Mouse (Mus musculus): ENCODE data around the gene Ptov1.

Gene Ptov1

GRCm38 (mm10) chr7:44869697-44870528, at the start of gene Ptov1:
Gene Ptov1 (minus strand): TSS chr7:44869788.
- peak; percentile 77 to 84 for DNase-seq (ENCODE audit: low spot score in 2 of 2)

- no peak for DNase-seq (ENCODE audit: low spot score in 2 of 2)
Measured at GRCm38 (mm10) chr7:44919127-44919526, 49.5 kb upstream of the Ptov1 start.

- DNase-seq (ENCODE audit: low spot score in 2 of 2) = no peak
Measured at GRCm38 (mm10) chr7:44918219-44918618, 48.6 kb upstream of the Ptov1 start.

GRCm38 (mm10) chr7:44916881-44917280, 47.3 kb upstream of the Ptov1 start:
- DNase-seq (ENCODE audit: low spot score in 2 of 2) = no peak

- no peak for DNase-seq (ENCODE audit: low spot score in 2 of 2)
Measured at GRCm38 (mm10) chr7:44916191-44916590, 46.6 kb upstream of the Ptov1 start.

GRCm38 (mm10) chr7:44915314-44915713, 45.7 kb upstream of the Ptov1 start:
- peak in 1 of 2 experiments; percentile 54 for DNase-seq (ENCODE audit: low spot score in 2 of 2)

GRCm38 (mm10) chr7:44914396-44914795, 44.8 kb upstream of the Ptov1 start:
- DNase-seq (ENCODE audit: low spot score in 2 of 2) = no peak

- no peak for DNase-seq (ENCODE audit: low spot score in 2 of 2)
Measured at GRCm38 (mm10) chr7:44908706-44909476, 39.3 kb upstream of the Ptov1 start.

GRCm38 (mm10) chr7:44905430-44905829, 35.8 kb upstream of the Ptov1 start:
- DNase-seq (ENCODE audit: low spot score in 2 of 2) = no peak

- no peak for DNase-seq (ENCODE audit: low spot score in 2 of 2)
Measured at GRCm38 (mm10) chr7:44901230-44901722, 31.7 kb upstream of the Ptov1 start.

- no peak for DNase-seq (ENCODE audit: low spot score in 2 of 2)
Measured at GRCm38 (mm10) chr7:44900632-44901031, 31.0 kb upstream of the Ptov1 start.

- peak in 1 of 2 experiments; percentile 54 for DNase-seq (ENCODE audit: low spot score in 2 of 2)
Measured at GRCm38 (mm10) chr7:44898607-44899006, 29.0 kb upstream of the Ptov1 start.

GRCm38 (mm10) chr7:44896499-44896898, 26.9 kb upstream of the Ptov1 start:
- no peak for DNase-seq (ENCODE audit: low spot score in 2 of 2)

GRCm38 (mm10) chr7:44895593-44896434, 26.2 kb upstream of the Ptov1 start, which contains the start of gene Fuz:
Gene Fuz (plus strand): TSS chr7:44896079.
- DNase-seq (ENCODE audit: low spot score in 2 of 2) = peak; percentile 79 to 87

GRCm38 (mm10) chr7:44895206-44895592, 25.6 kb upstream of the Ptov1 start:
- no peak for DNase-seq (ENCODE audit: low spot score in 2 of 2)

- no peak for DNase-seq (ENCODE audit: low spot score in 2 of 2)
Measured at GRCm38 (mm10) chr7:44894175-44894574, 24.6 kb upstream of the Ptov1 start.

- no peak for DNase-seq (ENCODE audit: low spot score in 2 of 2)
Measured at GRCm38 (mm10) chr7:44893197-44893596, 23.6 kb upstream of the Ptov1 start.

- DNase-seq (ENCODE audit: low spot score in 2 of 2) = peak; percentile 85 to 93
Measured at GRCm38 (mm10) chr7:44892276-44892921, 22.8 kb upstream of the Ptov1 start, which contains the start of gene Med25. Gene Med25 (minus strand): TSS chr7:44892712.

GRCm38 (mm10) chr7:44891611-44892010, 22.0 kb upstream of the Ptov1 start:
- DNase-seq (ENCODE audit: low spot score in 2 of 2) = no peak

GRCm38 (mm10) chr7:44890737-44891136, 21.1 kb upstream of the Ptov1 start:
- DNase-seq (ENCODE audit: low spot score in 2 of 2) = no peak

GRCm38 (mm10) chr7:44890180-44890579, 20.6 kb upstream of the Ptov1 start:
- DNase-seq (ENCODE audit: low spot score in 2 of 2) = no peak

Measured in spleen, postnatal 4 days (tissue).